Mouse (Mus musculus) stomach, postnatal 0 days (tissue): ENCODE results near the gene Sh3bp2.

Experiments used
- CTCF ChIP-seq: IDR thresholded peaks from 2 replicates; pipeline ENCODE4 v1.5.1; 2016; ENCODE audit warnings: antibody characterized with exemption, low read depth, mild to moderate bottlenecking, moderate library complexity
- EP300 ChIP-seq: optimal IDR thresholded peaks from 2 replicates; pipeline ENCODE3; 2016; ENCODE audit warnings: antibody characterized with exemption

GRCm38 (mm10) chr5:34487320-34488090 lies 38.1 kb upstream of the Sh3bp2 start:
- TF ChIP-seq CTCF (no peak), EP300 (no peak)
